Mouse (Mus musculus): ENCODE results near the gene Cenpe. TPM values are rescaled to one million over a fixed set of nuclear protein-coding genes. Genes with fewer than 3 reads are reported as not detected.

Gene Cenpe
- total RNA-seq, 2 experiments from 2014 or later: 4.6 to 6.8 TPM

- no peak for DNase-seq
- intact Hi-C loops (cut with DNase I): no loop called here
Measured at GRCm38 (mm10) chr3:135280160-135280559, 67.8 kb downstream of the Cenpe start.

GRCm38 (mm10) chr3:135280669-135281415, 68.5 kb downstream of the Cenpe start, which contains the start of gene Bdh2:
TSS of gene Bdh2 (plus strand) at chr3:135281221.
- DNase-seq: peak; percentile 70
- intact Hi-C loops (cut with DNase I): no loop called here

- DNase-seq: no peak
- intact Hi-C loops (cut with DNase I): no loop called here
Measured at GRCm38 (mm10) chr3:135281701-135282100, 69.4 kb downstream of the Cenpe start.

GRCm38 (mm10) chr3:135285256-135285655, 72.9 kb downstream of the Cenpe start:
- intact Hi-C loops (cut with DNase I): no loop called here
- no peak for DNase-seq

GRCm38 (mm10) chr3:135285807-135286206, 73.5 kb downstream of the Cenpe start:
- intact Hi-C loops (cut with DNase I): no loop called here
- no peak for DNase-seq

- DNase-seq: no peak
- intact Hi-C loops (cut with DNase I): no loop called here
Measured at GRCm38 (mm10) chr3:135288138-135288750, 75.9 kb downstream of the Cenpe start.

- intact Hi-C loops (cut with DNase I): no loop called here
- DNase-seq: no peak
Measured at GRCm38 (mm10) chr3:135289148-135289547, 76.8 kb downstream of the Cenpe start.

- DNase-seq: peak; percentile 51
- intact Hi-C loops (cut with DNase I): loop anchor here (5.0 kb wide), 2 partner anchors 112 to 442 kb away; no protein-coding TSS in a partner anchor
Measured at GRCm38 (mm10) chr3:135290249-135290894, 78.0 kb downstream of the Cenpe start.

GRCm38 (mm10) chr3:135293703-135294102, 81.4 kb downstream of the Cenpe start:
- intact Hi-C loops (cut with DNase I): loop anchor here (5.0 kb wide), 2 partner anchors 109 to 439 kb away; no protein-coding TSS in a partner anchor
- DNase-seq: peak; percentile 52

GRCm38 (mm10) chr3:135295559-135295958, 83.2 kb downstream of the Cenpe start:
- intact Hi-C loops (cut with DNase I): no loop called here
- no peak for DNase-seq

- intact Hi-C loops (cut with DNase I): no loop called here
Measured at GRCm38 (mm10) chr3:135298560-135298959, 86.2 kb downstream of the Cenpe start.

GRCm38 (mm10) chr3:135300081-135300480, 87.7 kb downstream of the Cenpe start:
- DNase-seq: peak; percentile 21
- intact Hi-C loops (cut with DNase I): no loop called here

More at GRCm38 (mm10) chr3:135298560-135298959, 86.2 kb downstream of the Cenpe start:
- no peak for DNase-seq

- intact Hi-C loops (cut with DNase I): no loop called here
- DNase-seq: no peak
Measured at GRCm38 (mm10) chr3:135304060-135304459, 91.7 kb downstream of the Cenpe start.

- intact Hi-C loops (cut with DNase I): no loop called here
- DNase-seq: no peak
Measured at GRCm38 (mm10) chr3:135304566-135304965, 92.2 kb downstream of the Cenpe start.

- intact Hi-C loops (cut with DNase I): no loop called here
- DNase-seq: peak; percentile 15
Measured at GRCm38 (mm10) chr3:135307411-135308259, 95.3 kb downstream of the Cenpe start, which contains the start of gene Slc9b2. TSS of gene Slc9b2 (plus strand) at chr3:135307700.

GRCm38 (mm10) chr3:135312916-135313491, 100.7 kb downstream of the Cenpe start:
- intact Hi-C loops (cut with DNase I): no loop called here
- DNase-seq: no peak

- no peak for DNase-seq
- intact Hi-C loops (cut with DNase I): no loop called here
Measured at GRCm38 (mm10) chr3:135313727-135314126, 101.4 kb downstream of the Cenpe start.

GRCm38 (mm10) chr3:135314811-135315210, 102.5 kb downstream of the Cenpe start:
- DNase-seq: no peak
- intact Hi-C loops (cut with DNase I): no loop called here

GRCm38 (mm10) chr3:135315720-135316425, 103.5 kb downstream of the Cenpe start:
- no peak for DNase-seq
- intact Hi-C loops (cut with DNase I): no loop called here

Measured in left cerebral cortex, postnatal 4 days (tissue).